Mouse (Mus musculus) ES-E14 (cell line): Measurements from ENCODE around the gene Magi2. TPM values are rescaled to one million over a fixed set of nuclear protein-coding genes. Genes with fewer than 3 reads are reported as not detected.

Experiments used
- DNase-seq: peaks from one replicate; pipeline ENCODE4 v3.0.0-alpha.2; 2013; ENCODE audit warnings: low read depth, low spot score
- H3K27ac ChIP-seq: 2 replicates; pipeline ENCODE4 v1.5.1; 2012; ENCODE audit warnings: low read depth, mild to moderate bottlenecking, low read length, moderate library complexity, mixed read lengths; ENCODE audit not compliant: poor library complexity, insufficient read depth, severe bottlenecking
- H3K36me3 ChIP-seq: 2 replicates; pipeline ENCODE4 v1.6.1; 2012; ENCODE audit warnings: mild to moderate bottlenecking, low read length, moderate library complexity, mixed read lengths; ENCODE audit not compliant: control insufficient read depth, poor library complexity, insufficient read depth, severe bottlenecking
- H3K4me1 ChIP-seq, 2 experiments: fragments of 150-350 bp in 1 of 2; sonication (generic) in 1 of 2; 2 replicates each; pipeline ENCODE4 v1.6.1; 2012; ENCODE audit warnings: low read length in 2 of 2, mild to moderate bottlenecking in 1 of 2, mixed read lengths in 1 of 2; ENCODE audit not compliant: control insufficient read depth in 2 of 2, insufficient read depth in 2 of 2, poor library complexity in 1 of 2
- H3K4me3 ChIP-seq, 2 experiments: fragments of 150-350 bp in 1 of 2; sonication (generic) in 1 of 2; 2 replicates each; pipeline ENCODE4 v1.5.1; 2012; ENCODE audit warnings: low read length in 2 of 2, low read depth in 1 of 2, mild to moderate bottlenecking in 1 of 2, mixed read lengths in 1 of 2; ENCODE audit not compliant: insufficient read depth in 1 of 2, poor library complexity in 1 of 2, severe bottlenecking in 1 of 2
- H3K9ac ChIP-seq: 2 replicates; pipeline ENCODE4 v1.6.1; 2012; ENCODE audit warnings: low read depth, mild to moderate bottlenecking, low read length, mixed read lengths; ENCODE audit not compliant: poor library complexity, insufficient read depth, severe bottlenecking
- H3K9me3 ChIP-seq: fragments of 150-350 bp; sonication (generic); 2 replicates; pipeline ENCODE4 v1.6.1; 2012; ENCODE audit warnings: low read depth, mild to moderate bottlenecking, low read length; ENCODE audit not compliant: control insufficient read depth, insufficient read depth
- CHD2 ChIP-seq: IDR thresholded peaks from 2 replicates; pipeline ENCODE4 v1.6.1; 2014; ENCODE audit warnings: mild to moderate bottlenecking, low read depth, low read length, inconsistent platforms
- HCFC1 ChIP-seq: IDR thresholded peaks from 2 replicates; pipeline ENCODE4 v1.6.1; 2012; ENCODE audit warnings: low read length, inconsistent platforms, borderline replicate concordance; ENCODE audit not compliant: insufficient read depth
- MAFK ChIP-seq: IDR thresholded peaks from 2 replicates; pipeline ENCODE4 v1.6.1; 2014; ENCODE audit warnings: mild to moderate bottlenecking, low read depth, low read length, inconsistent platforms; ENCODE audit not compliant: insufficient read depth
- ZC3H11A ChIP-seq: IDR thresholded peaks from 2 replicates; pipeline ENCODE4 v1.6.1; 2012; ENCODE audit warnings: low read depth, mild to moderate bottlenecking, inconsistent platforms, low read length, borderline replicate concordance
- ZNF384 ChIP-seq: IDR thresholded peaks from 2 replicates; pipeline ENCODE4 v1.6.1; 2012; ENCODE audit warnings: low read depth, low read length, inconsistent platforms
- in situ Hi-C, 2 experiments: fragments of 600-800 bp; cut with MboI; formaldehyde crosslinking; loops; one replicate each; pipeline ENCODE4 v1.15.1; 2025; ENCODE audit warnings: low sequenced_read_pairs in 2 of 2, inconsistent platforms in 1 of 2; ENCODE audit not compliant: unreplicated experiment in 2 of 2
- total RNA-seq: library from RNA; depleted of rRNA; stranded (reverse); fragments of 300-350 nt; gene quantifications from 2 replicates; pipeline ENCODE4 v1.2.3, GENCODE M21; 2012

Magi2 gene
- total RNA-seq, 1 experiment = 0.85 TPM

DNA sequence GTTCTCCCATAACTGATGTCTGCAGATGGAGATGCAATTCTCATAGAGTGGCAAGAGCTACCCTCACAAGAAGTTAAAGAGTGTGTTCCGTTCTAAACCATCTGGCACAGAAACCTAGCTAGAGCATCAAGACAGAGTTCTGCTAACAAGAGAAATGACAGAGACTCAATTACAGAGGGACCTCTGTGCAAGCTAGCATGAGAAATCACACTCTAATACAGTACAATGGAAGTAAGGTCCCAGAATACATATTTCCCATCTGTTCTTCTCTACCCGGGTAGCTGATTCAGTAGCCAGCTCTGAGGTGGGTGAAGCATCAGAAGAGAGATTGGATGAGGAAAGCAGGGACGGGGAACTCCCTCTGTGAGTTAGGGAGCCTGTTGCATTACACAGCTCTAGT, 1351.8 kb downstream of the Magi2 start:
- no peak for DNase-seq
- Histone ChIP-seq H3K27ac (no peak overlapping the region), H3K4me3 (no peak overlapping the region), H3K36me3 (no peaks in the 10 kb centered on the region), H3K9me3 (no peaks in the 10 kb centered on the region), H3K9ac (no peak overlapping the region), H3K4me1 (no peaks in the 10 kb centered on the region)
- no peak for TF ChIP-seq CHD2
- in situ Hi-C loops = no loop called here

DNA sequence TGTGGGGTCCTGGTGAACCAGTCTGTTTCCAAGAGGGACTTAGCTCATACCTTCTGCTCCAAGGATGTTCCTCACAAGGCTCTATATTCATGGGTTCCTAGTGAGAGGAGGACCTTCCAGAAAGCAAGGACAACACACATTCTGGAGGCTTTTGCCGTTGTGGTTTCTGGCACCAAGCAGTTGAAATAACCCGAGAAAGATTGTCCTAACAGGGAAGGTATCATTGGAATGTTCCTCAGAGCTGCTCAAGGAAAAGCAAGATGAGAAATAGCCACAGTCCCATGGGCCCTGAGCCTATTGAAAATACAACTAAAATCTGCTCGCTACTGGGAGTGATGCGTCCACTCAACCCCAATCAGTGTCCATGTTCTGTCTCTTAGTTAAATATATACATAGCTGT, 1353.8 kb downstream of the Magi2 start:
- no peaks in the 10 kb centered on the region for H3K36me3 ChIP-seq
- no peak for DNase-seq

DNA sequence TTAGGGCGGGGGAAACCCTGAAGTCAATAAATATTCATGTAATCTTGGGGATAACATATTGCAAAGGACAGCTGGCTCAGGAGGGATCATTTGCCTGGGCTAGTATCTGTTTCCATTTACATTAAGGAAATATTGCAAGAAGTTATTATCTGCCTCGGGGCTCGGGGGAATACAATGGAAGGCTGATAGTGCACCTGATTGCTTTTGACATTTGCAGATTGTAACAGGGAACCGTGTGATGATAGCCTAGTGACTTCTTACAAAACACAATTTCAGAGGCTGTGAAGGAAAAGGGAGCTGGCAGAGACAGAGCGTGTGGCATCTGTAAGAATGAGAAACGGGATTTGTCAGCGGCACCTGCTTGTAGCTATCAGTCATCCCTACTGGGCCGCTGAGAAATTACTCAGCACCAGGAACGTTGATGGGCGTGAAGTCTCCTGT, 1356.2 kb downstream of the Magi2 start:
- no peaks in the 10 kb centered on the region for H3K9me3 ChIP-seq
- H3K27ac ChIP-seq = no peak overlapping the region
- no peaks in the 10 kb centered on the region for H3K36me3 ChIP-seq
- no peak for DNase-seq
- no peak overlapping the region for H3K4me3 ChIP-seq
- H3K9ac ChIP-seq = no peak overlapping the region
- in situ Hi-C loops = no loop called here
- TF ChIP-seq MAFK (no peak), ZNF384 (no peak), ZC3H11A (no peak), CHD2 (no peak), HCFC1 (no peak)
- H3K4me1 ChIP-seq = no peaks in the 10 kb centered on the region

More for the DNA sequence above, 1353.8 kb downstream of the Magi2 start:
- Histone ChIP-seq H3K27ac (no peak overlapping the region), H3K4me3 (no peak overlapping the region), H3K4me1 (no peaks in the 10 kb centered on the region), H3K9me3 (no peaks in the 10 kb centered on the region), H3K9ac (no peak overlapping the region)
- TF ChIP-seq ZNF384 = no peak
- TF ChIP-seq ZC3H11A = no peak
- TF ChIP-seq MAFK = no peak
- TF ChIP-seq HCFC1 = no peak
- no peak for TF ChIP-seq CHD2
- in situ Hi-C loops = no loop called here

DNA sequence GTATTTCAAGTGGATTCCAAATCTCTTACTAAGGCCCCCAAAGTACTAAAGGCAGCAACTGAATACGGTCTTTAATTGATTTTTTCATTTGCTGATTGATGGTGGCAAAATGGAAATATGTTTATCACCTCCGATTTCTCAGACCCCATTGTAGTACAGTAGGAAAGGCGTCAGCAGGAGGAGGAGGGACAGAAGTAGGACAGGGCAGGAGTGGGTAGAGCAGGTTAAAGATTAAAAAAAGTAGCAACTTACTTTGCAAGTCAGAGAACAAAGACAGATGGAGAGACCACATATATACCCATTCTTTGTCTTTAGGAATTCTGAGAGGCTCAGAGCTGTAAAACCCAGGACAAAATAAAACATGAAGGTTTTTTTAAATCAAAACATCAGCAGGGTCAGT, 1356.8 kb downstream of the Magi2 start:
- in situ Hi-C loops = no loop called here
- Histone ChIP-seq H3K36me3 (no peaks in the 10 kb centered on the region), H3K4me1 (no peaks in the 10 kb centered on the region), H3K9me3 (no peaks in the 10 kb centered on the region), H3K9ac (no peak overlapping the region), H3K4me3 (no peak overlapping the region), H3K27ac (no peak overlapping the region)
- no peak for TF ChIP-seq ZNF384
- no peak for DNase-seq

GRCm38 (mm10) chr5:20584769-20585168, 1357.9 kb downstream of the Magi2 start:
- Histone ChIP-seq H3K4me1 (no peaks in the 10 kb centered on the region), H3K9ac (no peak overlapping the region), H3K27ac (no peak overlapping the region), H3K9me3 (no peaks in the 10 kb centered on the region), H3K4me3 (no peak overlapping the region), H3K36me3 (no peaks in the 10 kb centered on the region)
- no peak for TF ChIP-seq HCFC1
- TF ChIP-seq ZC3H11A = no peak
- no peak for TF ChIP-seq MAFK
- no peak for TF ChIP-seq CHD2
- TF ChIP-seq ZNF384 = no peak
- no peak for DNase-seq
- in situ Hi-C loops = no loop called here
